Mouse (Mus musculus) B cell, adult 2 months (primary cell): ENCODE results near the gene Cep135.

Source experiments
- DNase-seq, 2 experiments: peaks; one replicate each; pipeline ENCODE4 v3.0.0; 2022

Cep135 gene

DNA sequence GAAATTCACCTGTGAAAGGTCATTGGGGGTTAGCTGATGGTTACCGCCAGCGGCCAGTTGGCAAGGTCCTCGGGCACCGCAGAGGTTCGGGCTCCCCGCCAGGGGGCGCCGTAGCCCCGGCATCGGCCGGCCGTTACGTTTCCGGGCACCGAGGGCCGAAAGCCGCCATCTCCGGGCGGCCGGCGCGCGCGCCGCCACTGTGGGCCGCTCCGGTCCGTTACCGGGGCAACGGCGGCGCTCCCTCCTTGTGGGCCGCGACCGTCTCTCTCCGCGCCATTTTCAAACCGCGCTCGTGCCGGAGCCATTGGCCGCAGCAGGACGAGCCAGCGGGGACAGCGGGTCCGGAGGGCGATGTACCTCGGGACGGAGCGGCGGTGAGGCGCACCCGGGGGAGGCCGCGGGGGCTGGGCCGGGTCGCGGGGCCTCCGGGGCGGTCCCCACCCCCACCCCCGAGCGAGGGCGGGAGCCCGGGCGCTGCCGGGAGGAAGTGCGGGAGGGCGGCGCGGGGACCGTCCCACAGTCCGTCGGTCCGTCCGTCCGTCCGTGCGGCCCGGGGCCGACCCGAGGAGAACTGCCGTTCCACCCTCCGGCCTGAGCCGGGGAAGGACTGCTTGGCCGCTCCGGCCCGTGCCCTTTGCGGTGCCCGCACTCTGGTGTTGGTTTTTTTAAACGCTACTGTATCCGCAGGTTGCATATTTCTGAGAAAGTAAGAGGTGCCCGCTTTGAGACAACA is at the start of gene Cep135:
Gene Cep135, plus strand, starts transcription at position 148 of the 733 bp plus-strand sequence.
- peak; percentile 90 for DNase-seq

DNA sequence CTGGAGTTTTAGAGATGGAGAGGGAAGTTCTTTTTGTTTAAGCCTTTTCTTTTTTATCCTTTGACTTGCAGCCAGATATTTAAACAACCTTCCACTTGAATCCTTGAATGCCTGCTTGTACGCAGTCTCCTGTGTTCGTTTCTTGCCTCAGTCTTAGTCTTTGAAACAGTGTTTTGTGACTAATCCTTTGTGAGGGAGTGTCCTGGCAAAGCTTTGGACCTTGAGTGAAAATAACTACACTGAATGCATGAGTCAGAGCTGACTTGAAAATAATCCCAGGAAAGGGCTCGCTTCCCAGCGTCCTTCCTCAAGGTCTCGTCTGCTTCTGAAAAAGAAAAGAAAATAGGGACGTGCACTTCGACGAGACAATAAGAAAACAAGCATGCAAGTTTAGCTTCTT is 48.3 kb upstream of the Cep135 start:
- DNase-seq: no peak

DNA sequence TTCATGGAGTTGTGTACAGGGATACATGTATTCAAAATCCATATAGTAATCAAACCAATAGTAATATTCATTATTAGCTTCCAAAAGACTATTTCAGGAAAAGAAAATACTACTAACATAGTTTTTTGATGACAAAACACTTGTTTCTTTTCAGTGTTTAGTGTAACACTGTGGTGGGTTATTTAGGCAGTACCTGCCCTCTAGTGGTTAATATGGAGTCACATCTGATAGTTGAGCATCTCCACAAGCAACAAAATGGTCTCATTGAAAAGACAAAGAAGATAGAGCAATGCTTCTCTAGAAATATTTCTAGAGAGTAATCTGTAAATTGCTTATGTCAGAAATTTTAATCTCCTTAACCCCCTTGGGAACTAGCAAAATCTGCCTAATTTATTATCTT is 47.7 kb upstream of the Cep135 start:
- no peak for DNase-seq

DNA sequence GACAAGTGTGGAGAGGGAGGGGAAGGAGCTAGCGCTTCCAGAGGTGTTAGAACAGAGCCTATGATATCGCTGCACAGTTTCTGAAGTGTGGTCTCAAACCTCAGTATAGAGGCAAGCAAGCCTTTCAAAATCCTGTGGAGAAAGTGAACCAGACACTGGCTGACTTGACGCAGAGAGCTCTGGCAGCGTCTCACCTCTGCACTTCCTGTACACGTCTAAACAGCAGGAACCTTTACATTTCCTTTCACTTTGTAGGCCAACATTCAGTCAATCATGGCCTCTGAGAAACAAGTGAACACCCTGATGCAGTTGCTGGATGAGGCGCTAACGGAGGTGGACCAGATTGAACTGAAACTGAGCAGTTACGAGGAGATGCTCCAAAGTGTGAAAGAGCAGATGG is 45.3 kb upstream of the Cep135 start:
- DNase-seq: no peak

DNA sequence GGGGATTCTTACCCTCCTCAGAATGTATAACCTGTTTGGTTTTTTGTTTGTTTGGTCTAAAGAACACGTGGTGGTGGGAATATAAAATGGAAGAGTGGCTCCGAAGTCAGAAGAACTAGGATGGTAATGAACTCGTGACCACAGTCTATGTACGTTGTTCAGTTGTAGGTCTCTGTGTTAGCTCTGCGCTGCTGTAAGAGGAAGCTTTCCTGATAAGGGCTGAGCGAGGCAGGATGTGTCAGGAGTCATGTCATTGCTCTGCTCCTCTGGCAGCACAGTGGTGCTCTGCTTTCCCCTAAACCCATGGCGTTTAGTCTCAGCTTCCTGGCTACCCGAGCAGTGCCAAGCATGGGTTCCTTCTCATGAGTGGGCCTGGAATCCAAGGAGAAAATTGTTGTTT is 38.1 kb upstream of the Cep135 start:
- no peak for DNase-seq

DNA sequence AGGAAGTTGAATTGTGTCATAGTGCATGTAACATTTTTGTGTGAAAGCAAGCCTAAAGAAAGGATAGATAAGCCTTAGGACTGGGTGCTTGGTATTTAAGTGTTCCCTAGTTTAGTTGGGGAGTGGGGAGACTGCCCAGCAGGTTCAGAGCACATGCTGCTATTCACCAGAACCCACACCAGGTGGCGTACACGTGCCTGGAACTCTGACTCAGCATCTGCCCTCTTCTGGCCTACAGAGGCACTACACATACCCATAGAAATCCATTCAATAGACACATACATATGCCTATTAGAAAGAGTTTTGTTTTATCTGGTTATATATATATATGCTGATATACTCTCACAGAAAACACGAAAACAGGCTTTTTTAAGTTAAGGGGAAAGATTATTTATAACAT is 23.2 kb upstream of the Cep135 start:
- DNase-seq: peak; percentile 81 to 85

DNA sequence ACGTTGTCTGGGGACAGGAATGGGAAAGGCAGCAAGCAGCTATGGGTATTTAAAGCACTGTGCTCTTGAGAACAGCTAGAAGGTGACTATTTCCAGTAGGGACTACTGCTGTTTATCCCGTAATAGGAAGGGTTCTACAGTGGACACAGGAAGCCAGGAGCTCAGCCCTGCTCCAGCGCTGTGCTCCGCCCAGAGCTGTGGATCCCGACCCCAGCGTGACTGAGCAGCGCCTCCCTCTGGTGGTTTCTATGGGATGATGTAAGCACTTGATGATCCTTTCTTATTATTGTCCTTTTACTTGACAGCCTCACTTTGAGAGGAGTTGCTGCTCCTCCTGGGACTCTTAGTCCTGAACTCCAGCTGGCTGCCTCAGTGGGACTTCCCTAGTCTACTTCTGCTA is 14.2 kb upstream of the Cep135 start:
- no peak for DNase-seq

DNA sequence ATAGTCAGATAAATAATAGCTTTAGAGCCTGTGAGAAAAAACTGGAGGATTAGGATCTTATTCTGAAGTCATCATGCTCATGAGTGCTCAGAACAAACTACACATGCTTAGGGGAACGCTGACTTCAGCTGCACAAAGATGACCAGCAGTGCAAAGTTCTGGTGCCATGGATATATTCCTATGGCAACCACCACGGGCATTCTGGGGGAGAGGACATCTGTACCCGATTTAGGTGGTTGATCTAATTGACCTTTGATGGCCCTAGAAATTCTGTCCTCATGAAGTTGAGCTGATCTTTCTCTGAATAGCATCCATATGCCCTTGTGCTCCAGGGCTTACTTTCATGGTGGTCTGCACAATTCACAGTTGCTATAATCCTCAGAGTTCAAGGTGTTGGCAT is 11.5 kb upstream of the Cep135 start:
- no peak for DNase-seq

DNA sequence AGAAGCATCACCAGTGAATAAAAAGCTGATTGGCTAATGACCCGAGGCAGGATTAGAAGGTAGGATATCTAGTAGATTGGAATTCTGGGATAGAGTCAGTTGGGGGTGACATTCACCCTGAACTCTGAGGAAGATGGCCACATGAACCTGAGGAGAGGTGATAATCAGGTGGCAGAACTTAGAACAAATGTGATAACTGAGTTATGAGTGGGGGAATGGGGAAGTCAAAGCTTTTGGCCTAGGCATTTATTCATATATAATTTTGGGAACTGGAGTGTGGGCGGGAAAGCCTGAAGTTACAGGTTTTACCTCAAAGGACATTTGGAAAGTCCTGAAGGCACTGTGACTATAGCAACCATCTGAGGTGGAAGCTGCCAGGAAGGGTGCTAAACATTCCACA is 3.1 kb upstream of the Cep135 start:
- no peak for DNase-seq

DNA sequence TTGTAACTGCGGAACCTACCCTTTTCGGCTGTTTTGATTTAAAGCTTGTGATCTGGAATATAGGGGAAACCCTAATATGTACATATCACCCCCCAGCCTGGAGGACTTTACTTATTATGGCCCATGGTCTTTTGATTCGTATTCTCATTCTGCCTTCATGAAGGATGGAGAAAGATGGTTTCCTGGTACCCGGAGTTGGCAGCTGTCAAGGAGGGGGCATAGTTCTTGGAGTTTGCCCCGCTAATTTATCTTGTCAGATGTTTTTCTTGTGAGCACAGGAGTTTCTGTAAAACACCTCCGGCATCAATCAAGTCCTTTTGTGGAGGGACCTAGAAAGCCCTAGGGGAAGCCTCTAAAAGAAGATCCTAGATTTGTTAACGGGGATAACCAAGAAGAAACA is 813 bp downstream of the Cep135 start:
- no peak for DNase-seq

DNA sequence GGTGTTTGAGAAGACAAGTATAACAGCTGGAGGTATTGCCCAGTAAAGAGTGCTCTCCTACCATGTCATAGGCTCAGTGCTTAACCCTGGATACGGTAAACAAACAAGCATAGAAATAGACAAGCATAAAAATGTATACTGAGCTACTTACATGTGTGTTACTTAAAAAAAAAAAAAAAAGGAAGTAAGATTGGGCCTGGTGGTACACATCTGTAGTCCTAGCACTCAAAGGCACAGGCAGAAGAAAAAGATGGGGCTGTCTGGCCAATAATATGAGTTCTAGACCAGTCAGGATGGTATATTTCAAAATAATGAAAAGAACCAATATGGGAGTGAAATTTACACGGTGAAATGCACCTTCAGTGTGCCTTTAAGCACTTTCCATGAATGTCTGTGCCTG is 1.5 kb downstream of the Cep135 start:
- DNase-seq: no peak

DNA sequence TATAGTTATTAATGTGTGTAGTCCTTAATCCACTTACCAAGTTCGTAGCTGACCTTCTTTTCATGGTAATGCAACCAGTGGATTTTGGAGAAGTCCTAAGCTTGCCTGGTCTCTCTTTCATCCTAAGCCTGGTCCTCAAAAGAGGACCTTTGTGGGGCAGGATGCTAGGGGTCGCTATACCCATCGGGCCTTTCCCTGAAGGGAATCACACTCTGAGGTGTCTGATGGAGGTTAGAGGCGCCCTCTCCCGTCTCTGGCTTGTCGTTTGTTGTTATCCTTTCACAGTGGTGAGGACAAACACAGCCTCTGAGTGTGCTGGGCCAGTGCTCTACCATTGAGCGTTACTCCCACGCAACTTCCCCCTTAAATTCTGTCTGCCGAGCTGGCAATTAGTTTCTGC is 3.4 kb downstream of the Cep135 start:
- DNase-seq: no peak

DNA sequence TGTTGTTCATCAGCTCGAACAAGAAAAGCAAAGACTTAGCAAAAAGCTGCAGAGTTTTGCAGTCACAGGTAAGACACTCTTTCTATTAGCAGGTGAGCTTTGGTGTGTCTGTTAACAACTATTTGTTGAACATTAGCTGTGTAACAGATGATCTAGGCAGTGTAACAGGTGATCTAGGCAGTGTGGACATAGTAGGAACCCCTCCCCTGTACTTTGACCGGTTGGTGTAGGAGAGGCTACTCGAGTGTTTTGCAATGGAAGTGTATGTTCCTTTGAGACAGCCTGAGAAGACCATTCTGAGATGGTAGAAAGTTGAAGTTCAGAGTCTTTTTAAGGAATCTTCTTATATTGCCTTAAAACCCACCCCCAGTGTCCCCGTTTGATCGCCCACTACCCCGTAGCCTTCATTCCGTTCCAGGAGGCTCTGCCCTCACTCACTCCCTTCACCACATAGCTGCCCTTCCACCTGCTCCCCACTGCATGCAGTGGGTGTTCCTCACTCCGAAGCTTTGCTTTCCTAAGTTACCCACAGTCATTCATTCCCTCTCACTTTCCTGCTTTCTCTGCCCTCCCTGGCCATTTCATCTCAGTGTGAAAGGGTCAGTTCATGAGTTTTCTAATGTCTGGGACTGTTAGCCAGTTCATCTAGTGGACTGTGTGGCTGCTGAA is 21.3 kb downstream of the Cep135 start:
- no peak for DNase-seq

DNA sequence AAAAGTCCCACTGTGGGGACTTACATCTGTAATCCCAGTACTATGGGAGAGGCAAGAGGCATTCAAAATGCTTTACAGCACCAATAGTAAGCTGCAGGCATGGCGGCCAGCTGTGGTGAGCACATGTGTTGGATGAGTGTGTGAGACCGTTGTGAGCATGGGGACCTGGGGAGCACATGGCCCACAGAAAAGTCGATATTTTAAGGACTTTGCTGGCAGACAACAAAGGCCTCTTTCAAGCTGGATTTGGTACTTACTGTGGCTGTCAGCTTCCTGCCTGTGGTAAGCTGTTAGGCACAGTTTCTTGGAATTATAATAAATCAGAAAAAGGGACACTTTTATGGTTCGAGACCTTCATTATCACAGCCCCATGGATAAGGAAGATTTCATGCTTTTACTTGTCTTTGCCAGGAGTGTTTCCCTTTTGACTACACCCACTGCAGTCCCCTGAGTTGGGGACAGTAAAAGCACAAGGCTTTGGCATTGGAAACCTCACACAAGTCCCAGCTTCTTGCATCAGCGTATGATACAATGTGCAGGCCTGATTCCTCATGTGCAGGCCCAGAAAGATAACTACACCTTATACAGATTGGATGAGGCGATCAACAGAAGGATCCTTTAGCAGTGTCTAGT is 24.5 kb downstream of the Cep135 start:
- DNase-seq: no peak

DNA sequence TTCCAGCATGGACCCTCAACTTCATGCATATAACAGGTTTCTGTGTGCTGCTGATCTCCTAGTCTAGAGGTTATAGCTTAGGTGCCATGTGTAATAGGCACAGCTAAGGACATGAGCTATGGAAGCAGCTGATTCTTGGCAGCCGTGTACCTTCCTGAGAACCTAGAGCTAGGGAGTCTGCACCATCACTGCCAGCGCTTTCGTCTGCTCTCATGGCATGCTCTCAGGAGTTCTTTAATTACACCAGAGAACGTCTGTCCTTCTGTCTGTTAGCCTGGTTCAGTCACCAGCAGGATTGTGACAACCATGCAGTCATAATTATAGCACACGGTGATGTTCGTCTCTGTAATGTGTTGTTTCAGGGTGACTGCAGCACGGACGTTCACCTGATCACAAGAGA is 26.8 kb downstream of the Cep135 start:
- no peak for DNase-seq

DNA sequence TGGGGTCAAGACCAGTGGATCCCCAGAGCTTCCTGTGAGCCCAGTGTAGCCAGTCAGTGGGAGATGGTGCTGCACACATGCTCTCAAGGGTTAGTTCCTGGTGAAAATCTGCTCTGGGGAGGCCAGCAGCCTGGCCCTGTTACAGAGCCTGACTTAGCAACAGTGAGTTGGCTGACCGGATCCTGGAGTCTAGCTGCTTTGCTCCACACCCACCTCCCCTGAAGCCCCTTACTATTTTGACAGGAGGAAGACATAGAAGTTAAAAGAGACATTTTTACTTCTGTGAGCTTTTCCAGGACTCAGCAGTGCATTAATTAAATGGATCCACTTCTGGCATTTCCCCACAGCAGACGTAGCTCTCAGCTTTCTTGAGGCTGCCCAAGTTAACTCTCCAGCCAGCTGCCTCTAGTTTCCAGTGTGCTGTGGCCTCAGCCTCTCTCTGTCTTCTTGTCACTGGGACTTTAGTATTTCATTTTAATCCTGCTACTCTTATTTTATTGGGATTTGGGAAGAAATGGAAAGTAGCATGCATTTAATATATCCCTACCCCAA is 27.8 kb downstream of the Cep135 start:
- DNase-seq: no peak

DNA sequence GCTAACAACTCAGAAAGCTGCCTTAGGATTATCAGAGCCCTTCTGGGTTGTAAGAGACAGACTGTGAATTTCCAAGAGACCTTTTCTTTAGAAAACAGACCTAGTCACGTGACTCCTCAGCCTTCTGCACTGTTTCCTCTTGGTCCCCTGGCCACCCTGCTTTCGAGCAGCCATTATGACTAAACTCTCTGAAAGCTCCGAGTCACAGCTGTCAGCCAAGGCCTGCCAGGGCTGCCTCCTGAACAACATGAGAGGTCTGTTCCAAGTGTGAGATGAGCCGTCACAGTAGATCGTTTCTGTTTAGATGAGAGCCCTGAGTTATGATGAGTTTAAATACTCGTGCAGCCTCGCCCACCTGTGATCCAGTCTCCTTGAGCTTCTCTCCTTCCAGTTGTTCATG is 30.3 kb downstream of the Cep135 start:
- no peak for DNase-seq

DNA sequence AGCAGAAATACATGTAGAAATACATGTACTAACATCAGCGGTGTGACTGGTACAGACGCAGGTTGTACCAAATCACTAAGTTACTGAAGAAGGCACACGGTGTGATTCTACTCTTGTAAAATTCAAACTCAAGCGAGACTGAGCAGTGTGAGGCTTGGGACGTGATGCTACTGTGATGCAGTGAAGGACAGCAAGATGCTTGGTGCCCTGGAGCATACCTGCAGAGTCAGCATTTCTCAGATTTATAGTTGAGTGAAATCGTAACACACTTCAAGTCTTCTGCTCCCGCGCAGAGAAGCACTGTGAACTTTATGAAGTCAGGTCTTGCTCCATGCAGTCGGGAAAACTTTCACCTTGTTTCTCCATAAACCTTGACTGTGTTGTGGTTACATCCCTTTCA is 35.3 kb downstream of the Cep135 start:
- DNase-seq: no peak

DNA sequence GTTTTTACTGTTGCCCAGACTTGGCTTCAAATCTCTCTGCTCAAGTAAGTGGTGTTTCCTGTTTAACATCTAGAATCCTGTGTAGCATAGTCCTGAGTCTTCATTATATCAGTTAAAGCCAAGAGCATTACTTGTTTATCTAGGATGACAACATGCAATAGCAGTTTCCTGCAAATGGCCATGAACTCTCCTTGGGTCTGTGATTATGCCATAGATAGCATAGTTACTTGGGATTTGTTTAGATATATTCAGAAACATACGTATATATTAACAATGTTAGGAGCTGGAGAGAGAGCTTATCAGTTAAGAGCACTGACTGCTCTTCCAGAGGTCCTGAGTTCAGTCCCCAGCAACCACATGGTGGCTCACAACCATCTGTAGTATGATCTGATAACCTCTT is 39.3 kb downstream of the Cep135 start:
- DNase-seq: no peak

DNA sequence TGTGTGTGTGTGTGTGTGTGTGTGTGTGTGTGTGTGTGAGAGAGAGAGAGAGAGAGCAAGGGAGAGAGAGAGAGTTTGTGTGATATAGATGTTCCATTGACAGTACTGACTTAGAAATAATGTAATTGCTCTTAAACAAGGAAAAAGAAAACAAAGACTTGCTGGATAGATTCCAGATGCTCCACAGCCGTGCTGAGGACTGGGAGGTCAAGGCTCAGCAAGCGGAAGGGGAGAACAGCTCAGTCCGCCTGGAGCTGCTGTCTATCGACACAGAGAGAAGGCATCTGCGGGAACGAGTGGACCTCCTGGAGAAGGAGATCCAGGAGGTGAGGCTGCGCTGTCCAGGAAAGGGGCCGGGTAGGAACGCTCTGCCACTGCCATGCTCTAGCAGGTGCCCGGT is 45.5 kb downstream of the Cep135 start:
- no peak for DNase-seq

DNA sequence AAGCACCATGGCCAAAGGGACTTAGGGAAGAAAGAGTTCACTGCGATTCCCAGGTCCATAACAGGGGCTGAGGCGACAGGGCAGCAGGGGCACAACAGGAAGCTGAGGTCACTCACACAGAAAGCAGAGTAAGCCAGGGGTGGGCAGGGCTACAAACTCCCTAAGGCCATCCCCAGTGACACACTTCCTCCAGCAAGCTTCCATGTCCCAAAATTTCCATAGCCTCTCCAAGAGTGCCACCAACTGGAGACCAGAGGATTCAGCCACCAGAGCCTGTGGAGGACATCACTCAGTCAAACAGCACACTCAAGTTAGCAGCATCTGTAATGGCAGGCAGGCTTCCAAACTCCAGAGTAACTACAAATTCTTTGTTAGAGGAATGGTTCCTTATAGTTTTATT is 47.1 kb downstream of the Cep135 start:
- DNase-seq: no peak

DNA sequence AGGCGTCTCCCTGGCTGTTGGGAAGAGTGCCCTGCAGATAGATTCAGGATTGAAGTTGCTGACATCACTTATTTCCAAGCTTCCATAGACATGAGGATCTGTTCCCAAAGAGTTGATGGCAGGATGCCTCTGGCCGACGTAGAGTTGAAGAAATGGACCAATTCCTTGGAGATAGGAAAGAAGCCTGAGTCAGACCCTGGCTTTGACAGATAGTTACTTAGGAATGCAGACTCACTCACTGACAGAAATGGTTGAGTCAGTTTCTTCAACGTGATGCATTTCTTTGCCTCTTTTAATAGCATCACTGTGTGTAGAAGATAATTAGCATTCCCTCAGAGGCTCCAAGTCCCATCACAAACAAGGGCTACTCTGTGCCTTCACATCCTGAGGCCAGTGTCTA is 53.6 kb downstream of the Cep135 start:
- no peak for DNase-seq

DNA sequence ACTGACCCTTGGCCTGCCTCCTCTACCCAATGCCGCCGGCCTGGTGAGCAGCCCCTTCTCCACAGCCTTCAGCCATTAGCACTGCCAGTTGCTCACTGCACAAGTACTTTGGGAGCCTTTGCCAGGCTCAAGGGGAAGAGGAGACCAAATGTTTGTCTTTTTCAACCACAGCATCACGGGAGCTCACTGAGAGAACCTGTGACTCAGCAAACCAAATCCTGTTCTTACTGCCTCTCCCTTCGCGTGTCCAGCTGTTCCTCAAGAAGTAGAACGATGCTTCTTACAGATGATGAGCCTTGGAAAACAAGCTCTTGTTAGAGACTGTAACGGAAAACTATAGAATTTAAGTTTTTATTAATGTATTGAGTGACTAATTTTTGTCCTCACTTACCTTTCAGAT is 55.7 kb downstream of the Cep135 start:
- no peak for DNase-seq
